Mouse (Mus musculus): ENCODE data around the gene Plac8. TPM values are rescaled to one million over a fixed set of nuclear protein-coding genes. Genes with fewer than 3 reads are reported as not detected.
A peak's percentile ranks its signal among the peaks of the same experiment; 100 is the strongest.

Plac8 gene
- total RNA-seq, 4 experiments from 2014 or later, result 0.36 to 0.46 (median 0.40) TPM; not detected in 1

GRCm38 (mm10) chr5:100546294-100547080 is 25.6 kb downstream of the Plac8 start:
- no peak for DNase-seq (ENCODE audit: low spot score in 2 of 2)

- DNase-seq (ENCODE audit: low spot score in 2 of 2), result no peak
Measured at GRCm38 (mm10) chr5:100536638-100537037, 35.4 kb downstream of the Plac8 start.

DNA sequence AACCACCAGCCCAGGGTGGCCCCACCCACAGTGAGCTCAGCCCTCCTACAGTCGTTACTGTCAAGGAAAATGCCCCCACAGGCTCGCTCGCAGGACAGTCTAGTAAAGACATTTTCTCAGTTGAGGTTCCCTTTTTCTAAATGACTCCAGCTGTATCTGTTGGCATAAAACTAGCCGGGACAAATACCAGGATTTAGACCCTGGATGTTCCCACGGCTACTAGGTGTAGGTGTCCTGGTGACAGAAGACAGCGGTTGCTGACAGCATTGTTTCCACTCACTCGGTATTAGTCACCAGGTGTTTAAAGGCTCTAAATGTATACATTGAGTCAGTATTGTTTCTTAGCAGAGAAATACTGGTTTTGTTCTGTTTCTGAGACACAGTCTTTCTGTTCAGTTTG is 36.2 kb downstream of the Plac8 start:
- no peak for DNase-seq (ENCODE audit: low spot score in 2 of 2)

- no peak for DNase-seq (ENCODE audit: low spot score in 2 of 2)
Measured at GRCm38 (mm10) chr5:100526164-100526563, 45.9 kb downstream of the Plac8 start.

DNA sequence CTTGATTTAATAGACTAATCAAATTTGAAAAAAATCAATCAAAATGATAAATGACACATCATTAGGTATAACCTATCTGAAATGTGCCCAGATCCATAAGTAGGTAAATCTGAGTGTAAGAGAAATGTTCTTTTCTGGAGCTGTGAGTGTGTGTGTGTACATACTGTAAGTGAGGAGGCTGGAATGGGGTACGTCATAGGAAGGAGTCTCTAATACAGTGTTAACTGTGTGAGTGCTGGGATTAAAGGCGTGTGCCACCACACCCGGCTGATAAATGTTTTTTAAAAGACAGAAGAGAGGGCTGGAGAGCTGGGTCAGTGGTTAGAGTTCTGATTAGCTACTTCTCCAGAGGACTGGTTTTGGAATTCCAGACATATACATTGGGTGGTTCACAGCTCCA is 46.4 kb downstream of the Plac8 start:
- no peak for DNase-seq (ENCODE audit: low spot score in 2 of 2)

DNA sequence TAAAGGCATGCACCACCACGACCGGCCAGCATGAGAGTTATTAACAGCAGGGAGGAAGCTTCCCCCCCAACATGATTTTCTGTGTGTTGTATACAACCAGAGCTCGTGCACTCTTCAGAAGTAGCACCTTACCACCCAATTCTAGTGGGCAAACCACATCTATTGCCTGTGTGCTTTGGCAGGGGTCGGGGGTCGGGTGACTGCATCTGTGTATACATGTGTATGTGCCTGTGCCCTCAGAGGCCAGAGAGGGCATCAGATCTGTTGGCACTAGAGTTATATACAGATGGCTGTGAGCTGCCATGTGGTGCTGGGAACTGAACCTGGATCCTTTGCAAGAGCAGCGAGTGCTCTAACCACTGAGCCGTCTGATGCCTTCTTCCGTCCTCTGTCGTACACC is 47.1 kb downstream of the Plac8 start:
- DNase-seq (ENCODE audit: low spot score in 2 of 2), result no peak

GRCm38 (mm10) chr5:100523331-100523730 is 48.7 kb downstream of the Plac8 start:
- DNase-seq (ENCODE audit: low spot score in 2 of 2), result no peak

- no peak for DNase-seq (ENCODE audit: low spot score in 2 of 2)
Measured at GRCm38 (mm10) chr5:100520223-100520622, 51.8 kb downstream of the Plac8 start.

DNA sequence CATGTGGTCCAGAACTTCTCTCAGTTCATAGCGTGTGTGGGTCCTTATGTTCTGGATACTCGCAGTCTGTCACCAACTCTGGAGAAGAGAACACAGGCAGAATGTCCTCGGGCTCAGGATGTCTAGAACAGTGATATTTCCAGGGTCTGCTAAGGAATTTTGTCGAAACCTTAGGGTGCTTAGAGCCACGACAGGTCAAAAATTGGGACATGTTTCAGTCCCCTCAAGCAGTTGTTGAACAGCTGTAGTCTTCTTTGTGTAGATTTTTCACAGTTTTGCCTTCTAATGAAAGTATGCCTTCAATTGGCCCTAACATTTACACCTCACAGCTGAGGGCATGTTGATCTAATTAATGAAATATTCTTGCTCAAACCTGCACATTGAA is 53.0 kb downstream of the Plac8 start:
- DNase-seq (ENCODE audit: low spot score in 2 of 2), result no peak

DNA sequence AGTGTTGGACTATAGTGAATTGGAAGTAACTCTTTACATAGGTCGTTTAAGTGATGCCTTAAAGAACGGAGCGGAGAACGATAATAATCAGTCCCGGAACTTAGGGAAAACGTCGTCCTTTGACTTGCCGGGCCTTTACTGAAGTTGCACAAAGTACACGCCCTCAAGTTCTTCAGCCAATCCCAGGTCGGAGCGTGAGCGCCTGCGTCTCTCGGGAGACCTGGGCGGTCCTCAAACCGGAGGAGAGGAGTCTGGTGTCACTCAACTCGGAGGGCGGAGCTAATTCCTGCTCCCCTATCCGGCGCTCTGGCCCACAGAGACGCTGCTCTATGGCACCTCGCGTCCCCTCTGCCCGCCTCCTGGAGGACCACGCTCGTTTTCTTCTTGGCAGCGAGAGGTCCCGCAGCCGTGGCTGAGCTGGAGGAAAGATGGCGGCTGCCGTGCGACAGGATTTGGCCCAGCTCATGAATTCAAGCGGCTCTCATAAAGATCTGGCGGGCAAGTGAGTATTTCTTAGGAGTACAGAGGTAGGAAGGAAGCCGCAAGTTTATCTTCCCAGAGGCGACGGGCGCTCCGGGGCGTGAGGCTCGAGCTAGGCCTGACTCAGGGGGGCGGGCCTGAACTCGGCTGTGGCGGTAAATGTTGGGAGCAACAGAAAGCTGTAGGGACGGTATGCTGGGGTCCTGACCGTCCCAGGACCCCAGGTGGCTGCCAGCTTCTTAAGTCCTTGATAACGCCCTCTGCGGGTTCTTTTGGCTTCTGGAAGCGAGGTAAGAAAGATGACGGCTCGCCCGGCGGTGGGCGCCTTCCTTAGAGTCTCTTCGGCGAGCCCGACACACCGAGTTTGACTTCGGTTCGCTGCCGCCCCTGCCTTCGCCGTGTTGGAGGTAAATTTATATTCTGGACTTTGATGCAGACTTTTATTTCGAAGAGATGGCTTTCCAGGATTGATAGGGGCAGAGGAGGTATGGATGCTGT is 53.7 kb downstream of the Plac8 start, which contains the start of gene Cops4:
Gene Cops4 (plus strand): TSS at position 261 of the 978 bp plus-strand sequence.
- peak; percentile 94 to 98 for DNase-seq (ENCODE audit: low spot score in 2 of 2)

DNA sequence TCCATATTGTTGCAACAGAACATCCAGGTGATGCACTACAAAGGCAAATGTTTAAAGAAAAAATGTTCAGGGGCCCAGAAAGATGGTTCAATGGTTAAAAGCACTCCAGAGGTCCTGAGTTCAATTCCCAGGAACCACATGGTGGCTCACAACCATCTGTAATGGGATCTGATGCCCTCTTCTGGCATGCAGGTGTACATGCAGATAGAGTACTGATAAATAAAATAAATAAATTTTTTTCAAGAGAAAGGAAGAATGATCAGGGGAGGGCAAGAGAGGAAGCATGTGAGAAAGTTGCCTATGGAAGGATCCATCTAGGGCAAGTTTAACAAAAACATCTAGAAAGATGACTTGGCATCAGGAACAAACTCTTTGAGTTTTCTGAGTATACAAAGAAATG is 59.5 kb downstream of the Plac8 start:
- no peak for DNase-seq (ENCODE audit: low spot score in 2 of 2)

GRCm38 (mm10) chr5:100509247-100509646 is 62.8 kb downstream of the Plac8 start:
- DNase-seq (ENCODE audit: low spot score in 2 of 2), result no peak

Other genes with a start within 250 kb of the Plac8 start
- gene Sec31a, start 156.0 kb downstream of the Plac8 start, total RNA-seq (2022), result 10 to 100 TPM; 52.4 to 65.0 (median 56.3) TPM
- gene Lin54, start 71.6 kb downstream of the Plac8 start, total RNA-seq (2022), result 1 to 10 TPM; 4.9 to 8.1 (median 5.5) TPM
- gene Cops4, start 53.9 kb downstream of the Plac8 start, total RNA-seq (2022), result 100 to 1,000 TPM; 110 to 118 (median 113) TPM
- 10 to 100 TPM; 82.2 to 86.2 (median 83.6) TPM for gene Coq2, start 102.9 kb upstream of the Plac8 start, total RNA-seq (2022)
- gene Hpse, start 147.5 kb upstream of the Plac8 start, total RNA-seq (2022), result under 1 TPM; 0.15 to 0.51 (median 0.35) TPM
- 1 to 10 TPM; 4.6 to 6.7 (median 5.9) TPM for gene Helq, start 226.4 kb upstream of the Plac8 start, total RNA-seq (2022)
- gene Mrps18c, start 226.4 kb upstream of the Plac8 start, total RNA-seq (2022), result 10 to 100 TPM; 67.1 to 90.8 (median 78.7) TPM
- 1 to 10 TPM; 4.8 to 6.5 (median 5.1) TPM for gene Abraxas1, start 248.7 kb upstream of the Plac8 start, total RNA-seq (2022)

Data from gastrocnemius, adult 8-10 months (tissue).